Mouse (Mus musculus) megakaryocyte, embryonic 14.5 days (primary cell): ENCODE results near the gene Ly9. TPM values are rescaled to one million over a fixed set of nuclear protein-coding genes. Genes with fewer than 3 reads are reported as not detected.

ENCODE experiments used
- H3K27me3 ChIP-seq: replicated peaks from 2 replicates; pipeline ENCODE3; 2012; ENCODE audit warnings: inconsistent platforms
- H3K36me3 ChIP-seq: replicated peaks from 2 replicates; pipeline ENCODE3; 2012; ENCODE audit warnings: low read length, inconsistent platforms, mixed read lengths
- H3K4me1 ChIP-seq: 2 replicates; pipeline ENCODE4 v1.6.1; 2012; ENCODE audit warnings: inconsistent platforms
- H3K4me3 ChIP-seq: replicated peaks from 2 replicates; pipeline ENCODE3; 2012; ENCODE audit warnings: moderate library complexity, mild to moderate bottlenecking, inconsistent platforms
- H3K9me3 ChIP-seq: 2 replicates; pipeline ENCODE4 v1.6.1; 2012; ENCODE audit warnings: inconsistent platforms
- FLI1 ChIP-seq: IDR thresholded peaks from 2 replicates; pipeline ENCODE4 v1.6.1; 2012; ENCODE audit warnings: low read length, inconsistent platforms, mixed read lengths
- GATA1 ChIP-seq: IDR thresholded peaks from 3 replicates; pipeline ENCODE4 v1.6.1; 2012; ENCODE audit warnings: mixed read lengths, low read length, inconsistent platforms, borderline replicate concordance
- polyA plus RNA-seq: library from polyadenylated mRNA; stranded (reverse); fragments of >175 nt; gene quantifications from 2 replicates; pipeline ENCODE4 v1.2.3, GENCODE M21; 2012; ENCODE audit warnings: low replicate concordance; ENCODE audit not compliant: insufficient read depth

Gene Ly9
- 3.3 TPM in 1 of 2 replicates, not detected in the other for polyA plus RNA-seq

- H3K36me3 ChIP-seq: no peaks in the 10 kb centered on the region
- TF ChIP-seq FLI1 (no peak), GATA1 (no peak)
- H3K27me3 ChIP-seq: peaks cover 7% of the 10 kb centered on the region
- H3K4me1 ChIP-seq: peaks cover 6% of the 10 kb centered on the region; the same call in 1 of the 2 replicates
- peak within 1 kb of the TSS; percentile 46 for H3K4me3 ChIP-seq
- no peaks in the 10 kb centered on the region for H3K9me3 ChIP-seq
These were observed at the start of gene Ly9 for GRCm38 (mm10) chr1:171607176-171607575. TSS of gene Ly9 (minus strand) at chr1:171607410.

GRCm38 (mm10) chr1:171652734-171653133 lies 45.5 kb upstream of the Ly9 start, which contains the start of gene Slamf7:
TSS of gene Slamf7 (minus strand) at chr1:171653035.
- Histone ChIP-seq H3K27me3 (peaks cover 7% of the 10 kb centered on the region), H3K4me1 (no peaks in the 10 kb centered on the region), H3K4me3 (no peak within 1 kb of the TSS), H3K9me3 (0 out of 2 replicates have a peak, but pooled peaks cover 3% of the 10 kb centered on the region), H3K36me3 (no peaks in the 10 kb centered on the region)
- TF ChIP-seq FLI1 (no peak), GATA1 (no peak)

- peaks cover 7% of the 10 kb centered on the region for H3K27me3 ChIP-seq
- H3K9me3 ChIP-seq: 0 out of 2 replicates have a peak, but pooled peaks cover 3% of the 10 kb centered on the region
- TF ChIP-seq GATA1 (no peak), FLI1 (no peak)
- H3K4me1 ChIP-seq: peaks cover under 1% of the 10 kb centered on the region
- H3K36me3 ChIP-seq: no peaks in the 10 kb centered on the region
- peak overlapping the region; percentile 30 for H3K4me3 ChIP-seq
These were observed 41.6 kb upstream of the Ly9 start for GRCm38 (mm10) chr1:171648840-171649239.

GRCm38 (mm10) chr1:171647716-171648115 lies 40.5 kb upstream of the Ly9 start:
- H3K4me3 ChIP-seq: no peak overlapping the region

GRCm38 (mm10) chr1:171646429-171646940 lies 39.3 kb upstream of the Ly9 start:
- no peaks in the 10 kb centered on the region for H3K36me3 ChIP-seq
- H3K4me3 ChIP-seq: peak overlapping the region; percentile 60
- no peaks in the 10 kb centered on the region for H3K9me3 ChIP-seq
- H3K27me3 ChIP-seq: peaks cover 5% of the 10 kb centered on the region
- H3K4me1 ChIP-seq: peaks cover 16% of the 10 kb centered on the region
- TF ChIP-seq FLI1 (no peak), GATA1 (no peak)

More at GRCm38 (mm10) chr1:171647716-171648115, 40.5 kb upstream of the Ly9 start:
- Histone ChIP-seq H3K4me1 (peaks cover 6% of the 10 kb centered on the region), H3K27me3 (peaks cover 6% of the 10 kb centered on the region), H3K36me3 (no peaks in the 10 kb centered on the region), H3K9me3 (0 out of 2 replicates have a peak, but pooled peaks cover 2% of the 10 kb centered on the region)
- TF ChIP-seq GATA1: no peak
- no peak for TF ChIP-seq FLI1

GRCm38 (mm10) chr1:171643612-171644011 lies 36.4 kb upstream of the Ly9 start:
- H3K27me3 ChIP-seq: peaks cover 4% of the 10 kb centered on the region
- H3K4me1 ChIP-seq: peaks cover 30% of the 10 kb centered on the region
- H3K4me3 ChIP-seq: peak overlapping the region; percentile 59
- TF ChIP-seq FLI1 (no peak), GATA1 (no peak)
- no peaks in the 10 kb centered on the region for H3K36me3 ChIP-seq
- no peaks in the 10 kb centered on the region for H3K9me3 ChIP-seq

- TF ChIP-seq FLI1: no peak
- no peak for TF ChIP-seq GATA1
- Histone ChIP-seq H3K4me1 (peaks cover 46% of the 10 kb centered on the region), H3K36me3 (no peaks in the 10 kb centered on the region), H3K9me3 (no peaks in the 10 kb centered on the region), H3K4me3 (no peak overlapping the region), H3K27me3 (peaks cover 6% of the 10 kb centered on the region)
These were observed 33.6 kb upstream of the Ly9 start for GRCm38 (mm10) chr1:171640796-171641195.

GRCm38 (mm10) chr1:171638686-171639085 lies 31.5 kb upstream of the Ly9 start:
- H3K36me3 ChIP-seq: peaks cover 2% of the 10 kb centered on the region
- no peaks in the 10 kb centered on the region for H3K9me3 ChIP-seq
- no peak overlapping the region for H3K4me3 ChIP-seq
- H3K4me1 ChIP-seq: peaks cover 44% of the 10 kb centered on the region
- peaks cover 8% of the 10 kb centered on the region for H3K27me3 ChIP-seq
- no peak for TF ChIP-seq GATA1

- H3K9me3 ChIP-seq: no peaks in the 10 kb centered on the region
- peaks cover 46% of the 10 kb centered on the region for H3K4me1 ChIP-seq
- TF ChIP-seq FLI1 (no peak), GATA1 (no peak)
- H3K36me3 ChIP-seq: peaks cover 5% of the 10 kb centered on the region
- H3K4me3 ChIP-seq: no peak overlapping the region
- peaks cover 8% of the 10 kb centered on the region for H3K27me3 ChIP-seq
These were observed 29.9 kb upstream of the Ly9 start for GRCm38 (mm10) chr1:171637101-171637500.

GRCm38 (mm10) chr1:171635696-171636095 lies 28.5 kb upstream of the Ly9 start:
- peaks cover 8% of the 10 kb centered on the region for H3K27me3 ChIP-seq
- H3K9me3 ChIP-seq: no peaks in the 10 kb centered on the region
- peaks cover 46% of the 10 kb centered on the region for H3K4me1 ChIP-seq
- TF ChIP-seq GATA1 (no peak), FLI1 (no peak)
- peaks cover 5% of the 10 kb centered on the region for H3K36me3 ChIP-seq
- no peak overlapping the region for H3K4me3 ChIP-seq

GRCm38 (mm10) chr1:171631447-171631846 lies 24.2 kb upstream of the Ly9 start:
- H3K27me3 ChIP-seq: peaks cover 1% of the 10 kb centered on the region
- peaks cover 44% of the 10 kb centered on the region for H3K4me1 ChIP-seq
- peaks cover 5% of the 10 kb centered on the region for H3K36me3 ChIP-seq
- TF ChIP-seq FLI1 (no peak), GATA1 (no peak)
- no peaks in the 10 kb centered on the region for H3K9me3 ChIP-seq
- H3K4me3 ChIP-seq: no peak overlapping the region
